Mouse (Mus musculus): ENCODE data around the gene Cnih3.

The Cnih3 gene
- long read RNA-seq, experiment 1 = 0 reads
- long read RNA-seq, experiment 2 = 0 reads

DNA sequence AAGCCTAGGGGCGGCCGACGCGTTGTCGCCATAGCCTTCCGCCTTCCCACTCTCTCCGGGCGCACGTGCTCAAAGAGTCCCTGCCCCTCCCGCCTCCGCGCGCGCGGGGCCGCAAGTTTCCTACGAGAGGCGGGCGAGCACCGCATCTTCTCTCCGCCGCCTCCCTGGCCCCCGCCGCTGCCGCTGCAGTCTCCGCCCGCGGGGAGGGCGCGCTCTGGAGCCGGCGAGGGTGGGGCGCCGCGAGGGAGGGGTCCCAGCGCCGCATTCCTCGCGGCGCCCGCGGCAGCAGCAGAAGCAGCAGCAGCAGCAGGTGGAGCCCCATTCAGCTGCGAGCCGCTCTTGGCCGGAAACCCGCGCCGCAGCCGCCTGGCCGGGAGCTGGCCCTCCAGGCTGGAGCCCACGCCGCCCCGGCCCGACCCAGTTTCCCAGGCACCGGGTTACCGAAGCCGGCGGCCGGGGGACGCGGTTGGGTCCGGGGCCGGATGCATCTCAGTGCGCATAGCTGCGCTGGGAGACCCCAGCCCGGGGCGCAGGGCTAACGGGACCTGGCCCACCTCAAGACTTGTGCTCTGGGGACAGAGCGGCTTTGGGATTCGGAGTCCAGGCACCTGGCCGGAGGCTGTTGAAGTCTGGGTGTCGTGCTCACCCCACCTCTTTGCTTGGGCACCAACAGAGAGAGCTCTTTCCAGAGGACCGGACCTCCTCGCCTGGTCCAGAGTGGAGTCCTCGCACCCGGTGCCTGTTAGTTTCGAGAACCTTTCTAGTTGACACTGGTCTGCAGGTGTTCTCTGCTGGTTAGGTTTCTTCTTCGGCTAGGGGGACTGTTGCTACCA, at the start of gene Cnih3:
Cnih3 (plus strand) TSS at position 262 of the 833 bp plus-strand sequence.
- intact Hi-C loops (cut with DNase I) = no loop called here

DNA sequence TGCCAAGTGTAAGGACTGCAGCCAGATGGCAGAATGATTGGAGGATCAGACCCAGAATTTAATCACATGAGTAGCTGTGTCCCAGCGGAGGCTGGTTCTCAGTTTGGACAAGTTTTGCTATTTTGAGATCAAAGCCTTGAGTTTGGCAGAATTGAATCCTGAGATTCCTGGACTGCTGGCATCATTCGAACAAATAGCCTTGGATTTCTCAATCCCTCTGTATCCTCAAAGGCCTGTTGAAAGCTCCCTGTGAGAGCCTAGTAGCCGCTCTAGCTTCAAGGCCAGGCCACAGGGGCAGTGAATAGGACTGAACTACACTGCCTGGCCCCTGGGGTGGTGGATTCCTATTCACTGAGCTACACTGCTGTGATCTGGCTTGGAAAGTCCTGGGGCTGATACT, 44.4 kb upstream of the Cnih3 start:
- intact Hi-C loops (cut with DNase I) = no loop called here

DNA sequence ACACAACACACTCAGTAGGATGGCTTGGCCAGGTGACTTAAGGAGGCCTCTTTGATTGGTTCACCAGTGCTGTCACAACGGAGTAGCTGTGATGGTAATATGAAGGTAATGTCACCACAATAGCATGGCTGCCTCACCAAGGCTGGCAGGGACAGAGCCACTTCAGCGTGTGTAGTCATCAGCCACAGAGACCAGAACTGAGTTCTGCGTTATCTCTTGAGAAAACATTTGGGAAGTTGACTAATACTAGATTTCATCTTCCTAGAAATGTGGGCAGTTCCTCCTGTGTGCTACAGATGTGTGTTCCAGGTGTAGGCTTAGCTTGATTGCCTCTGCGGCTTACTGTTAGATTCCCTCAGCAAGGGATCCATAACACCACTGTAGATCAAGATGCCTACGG, 41.7 kb upstream of the Cnih3 start:
- intact Hi-C loops (cut with DNase I) = no loop called here

DNA sequence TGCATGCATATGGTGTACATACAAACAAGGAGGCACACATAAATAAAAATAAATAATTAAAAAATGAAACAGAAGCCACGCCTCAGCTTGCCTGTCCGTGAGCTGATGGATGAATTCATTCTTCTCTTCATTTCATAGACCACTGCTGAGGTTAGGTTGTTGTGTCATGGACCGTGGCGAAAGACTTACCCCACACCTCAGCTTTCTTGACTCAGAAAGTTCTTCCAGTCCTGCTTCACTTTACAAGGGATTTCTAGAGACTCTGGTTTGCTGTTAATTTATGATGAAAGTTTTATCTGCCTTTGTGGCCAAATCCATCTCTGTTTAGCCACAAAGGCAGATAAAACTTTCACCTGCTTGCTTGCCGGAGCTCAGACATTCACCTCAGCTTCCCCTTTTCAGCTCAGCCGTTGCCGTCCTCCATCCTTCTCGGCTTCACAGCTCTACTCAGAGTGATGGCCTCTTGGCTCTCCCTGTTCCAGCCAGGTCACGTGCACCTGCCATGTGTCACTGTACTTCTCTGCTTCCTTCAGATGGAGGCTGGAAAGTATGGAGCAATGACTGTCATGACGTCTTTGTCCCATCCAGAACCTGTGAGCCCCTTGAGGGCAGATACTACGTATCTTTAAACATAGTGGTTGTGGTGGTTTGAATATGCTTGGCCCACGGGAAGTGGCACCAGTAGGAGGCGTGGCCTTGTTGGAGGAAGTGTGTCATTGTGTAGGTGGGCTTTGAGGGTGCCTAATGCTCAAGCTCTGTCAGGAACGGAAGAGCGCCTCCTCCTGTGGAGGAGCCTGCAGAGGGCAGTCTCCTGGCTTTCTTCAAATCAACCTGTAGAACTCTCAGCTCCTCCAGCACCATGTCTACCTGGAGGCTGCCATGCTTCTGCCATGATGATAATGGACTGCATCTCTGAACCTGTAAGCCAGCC, 40.0 kb upstream of the Cnih3 start:
- intact Hi-C loops (cut with DNase I) = no loop called here

DNA sequence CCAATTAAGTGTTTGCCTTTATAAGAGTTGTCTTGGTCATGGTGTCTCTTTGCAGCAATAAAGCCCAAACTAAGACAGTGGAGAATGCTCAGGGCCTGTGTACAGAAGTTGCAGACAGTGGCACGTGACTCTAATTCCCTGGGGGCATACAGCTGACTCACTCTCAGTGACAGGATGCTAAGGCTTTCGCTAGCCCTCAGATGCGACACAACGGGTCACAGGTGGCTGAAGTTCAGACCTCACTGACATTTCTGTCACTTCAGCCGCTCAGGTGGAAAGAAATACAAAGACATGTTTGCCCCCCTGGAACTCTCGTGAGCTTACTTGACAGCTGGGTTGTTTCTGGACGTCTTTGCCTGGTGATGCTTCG, 39.4 kb upstream of the Cnih3 start:
- intact Hi-C loops (cut with DNase I) = no loop called here

DNA sequence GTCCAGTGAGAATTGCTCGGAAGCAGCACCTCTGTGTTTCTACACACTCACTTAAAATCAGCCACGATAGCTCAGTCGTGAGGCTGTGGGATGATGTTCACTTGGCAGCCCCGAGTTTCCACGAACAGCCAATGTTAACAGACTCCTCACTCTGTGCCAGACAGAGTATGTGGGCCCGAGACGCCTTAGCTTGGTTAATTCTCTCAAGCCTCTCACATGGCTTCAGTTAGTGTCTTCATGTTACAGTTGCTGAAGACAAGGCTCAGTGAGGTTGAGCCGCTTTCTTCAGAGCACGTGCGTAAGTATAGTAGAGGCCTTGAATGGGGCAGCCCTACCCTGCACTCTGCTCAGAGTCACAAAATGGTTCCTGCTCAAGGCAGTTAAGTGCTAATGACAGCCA, 38.1 kb upstream of the Cnih3 start:
- intact Hi-C loops (cut with DNase I) = no loop called here

DNA sequence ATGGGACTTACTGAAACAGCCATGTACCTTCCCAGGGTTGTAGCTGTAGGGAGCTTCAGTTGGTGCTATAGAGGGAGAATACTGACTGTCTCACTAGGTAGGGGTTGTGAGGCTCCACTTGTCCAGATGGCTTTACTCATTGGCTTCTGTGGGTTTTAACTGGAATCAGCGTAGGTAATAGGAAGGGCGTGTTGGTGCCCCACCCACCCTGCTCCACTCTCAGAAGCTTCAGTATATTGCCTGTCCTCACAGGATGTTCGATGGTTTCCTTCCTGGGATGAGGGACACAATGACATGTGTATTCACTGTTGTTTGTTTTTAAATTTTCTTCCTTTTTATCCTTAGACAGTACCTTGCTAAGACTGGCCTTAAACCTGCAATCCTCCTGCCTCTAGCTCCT, 37.1 kb upstream of the Cnih3 start:
- intact Hi-C loops (cut with DNase I) = no loop called here

DNA sequence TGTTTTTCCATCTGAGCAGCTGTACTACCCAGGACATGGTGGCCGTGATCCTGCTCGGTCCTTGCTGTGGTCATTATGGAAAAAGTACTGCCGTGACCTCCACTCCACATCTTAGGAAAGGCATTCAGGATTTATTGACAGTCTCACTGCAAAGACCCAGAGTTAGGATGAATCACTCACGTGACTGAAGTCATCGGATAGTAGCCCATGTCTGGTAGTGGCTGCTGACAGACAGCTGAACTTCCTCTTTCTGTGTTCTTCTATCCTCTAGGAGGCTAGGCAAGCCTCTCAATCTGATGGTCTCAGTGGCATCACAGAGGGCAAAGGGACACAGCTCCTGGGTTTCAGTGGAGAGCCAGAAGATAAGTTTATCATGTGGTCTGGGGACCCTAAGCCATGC, 35.9 kb upstream of the Cnih3 start:
- intact Hi-C loops (cut with DNase I) = no loop called here

DNA sequence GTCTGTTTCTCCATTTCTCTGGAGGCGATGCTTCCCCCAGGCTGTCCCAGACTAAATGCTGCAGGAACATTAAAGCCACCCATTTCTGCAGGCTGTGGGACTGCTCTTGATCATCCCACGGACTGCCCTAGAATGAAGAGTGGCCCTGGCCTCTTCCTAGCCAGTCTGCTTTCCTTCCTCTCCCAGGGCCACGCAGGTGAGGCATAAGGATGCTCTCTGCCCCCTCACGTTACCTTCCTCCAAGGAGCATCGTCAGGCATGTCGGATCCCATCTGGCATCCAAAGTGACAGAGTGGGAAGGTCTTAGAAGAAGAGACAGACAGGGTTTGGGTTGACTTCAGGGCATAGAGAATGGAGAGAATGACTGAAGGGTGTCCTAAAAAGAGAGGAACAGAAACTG, 33.0 kb upstream of the Cnih3 start:
- intact Hi-C loops (cut with DNase I) = no loop called here

DNA sequence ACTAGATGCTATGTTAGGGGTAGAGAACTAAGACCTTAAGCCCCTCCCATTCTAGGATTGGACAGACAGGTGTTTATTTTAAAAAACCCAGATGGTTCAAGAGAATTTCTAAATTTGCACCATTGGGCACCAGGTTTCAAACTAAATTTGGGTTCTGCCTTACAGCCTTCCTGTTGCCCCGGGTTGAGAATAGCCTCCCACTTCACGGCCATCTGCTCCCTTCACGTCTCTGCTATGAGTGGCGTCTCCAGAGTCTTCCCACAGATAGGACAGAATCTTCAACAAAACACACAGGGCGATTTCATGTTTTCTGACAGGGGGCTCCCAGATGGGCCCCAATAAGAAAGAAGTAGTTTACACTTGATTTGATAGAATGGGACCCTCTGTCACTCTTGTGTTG, 31.3 kb upstream of the Cnih3 start:
- intact Hi-C loops (cut with DNase I) = no loop called here

DNA sequence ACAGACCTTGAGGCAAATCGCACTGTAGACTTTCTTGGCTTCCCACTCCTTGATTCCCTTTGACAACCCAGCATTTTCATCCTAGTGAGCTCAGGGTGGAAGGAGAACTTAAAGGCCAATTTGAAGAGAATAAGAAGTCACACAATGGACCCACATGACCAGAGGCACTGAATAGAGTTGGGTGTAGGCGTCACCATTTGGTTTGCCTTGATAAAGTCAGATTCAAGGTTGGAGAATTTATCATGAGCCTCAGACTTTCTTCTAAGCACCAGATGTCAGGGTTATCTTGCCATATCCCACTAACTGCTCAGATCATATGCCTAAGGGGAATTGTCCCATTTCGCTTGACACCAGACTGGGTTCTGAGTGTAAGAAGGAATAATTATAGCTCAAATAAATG, 29.3 kb upstream of the Cnih3 start:
- intact Hi-C loops (cut with DNase I) = no loop called here

DNA sequence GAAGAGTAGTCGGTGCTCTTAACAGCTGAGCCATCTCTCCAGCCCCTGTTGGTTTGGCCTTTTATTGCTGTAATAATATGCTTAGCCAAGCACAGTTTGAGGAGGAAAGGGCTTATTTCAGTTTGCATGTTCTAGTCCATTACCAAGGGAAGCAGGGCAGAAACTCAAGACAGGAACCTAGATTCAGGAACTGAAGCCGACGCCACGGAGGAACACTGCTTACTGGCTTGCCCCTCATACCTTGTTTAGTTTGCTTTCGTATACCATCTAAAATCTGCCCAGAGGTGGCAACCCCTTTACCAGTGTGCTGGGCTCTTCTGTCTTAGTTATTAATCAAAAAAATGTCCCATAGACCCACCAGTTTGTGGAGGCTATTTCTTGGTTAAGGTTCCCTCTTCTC, 25.3 kb upstream of the Cnih3 start:
- intact Hi-C loops (cut with DNase I) = no loop called here

DNA sequence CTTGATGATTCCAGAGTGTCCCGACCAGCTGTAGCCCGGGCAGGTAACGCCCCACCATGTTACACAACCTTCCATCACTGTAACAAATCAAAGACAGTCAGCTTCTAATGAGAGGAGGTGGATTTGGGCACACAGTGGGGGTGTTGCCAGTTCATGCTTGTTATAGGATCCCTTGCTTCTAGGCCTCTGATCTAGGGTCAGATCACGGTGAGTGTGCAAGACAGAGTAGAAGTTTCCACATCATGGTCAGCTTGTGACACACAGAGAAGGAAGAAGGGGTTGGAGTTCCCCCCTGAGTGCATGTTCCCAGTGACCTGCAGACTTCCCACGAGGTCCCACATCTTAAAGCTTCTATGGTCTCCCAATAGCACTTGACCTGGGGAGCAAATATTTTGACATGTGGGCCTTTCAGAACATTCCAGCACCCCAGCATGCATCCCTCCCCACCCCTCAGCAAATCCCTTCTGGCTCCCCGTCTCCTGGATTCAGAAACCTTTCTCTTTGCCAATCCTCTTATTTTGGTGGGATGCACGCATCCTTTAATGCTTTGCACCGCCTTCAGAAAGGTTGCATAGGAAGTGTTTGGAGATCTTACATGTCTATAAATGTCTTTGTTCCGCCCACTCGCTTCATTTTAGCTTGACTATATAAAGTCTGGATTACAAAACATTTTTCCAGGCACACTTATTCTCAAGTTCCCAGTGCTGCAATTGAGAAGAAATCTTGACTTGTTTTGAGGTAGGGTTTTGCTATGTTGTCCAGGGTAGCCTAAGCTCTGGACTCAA, 24.6 kb upstream of the Cnih3 start:
- intact Hi-C loops (cut with DNase I) = no loop called here

DNA sequence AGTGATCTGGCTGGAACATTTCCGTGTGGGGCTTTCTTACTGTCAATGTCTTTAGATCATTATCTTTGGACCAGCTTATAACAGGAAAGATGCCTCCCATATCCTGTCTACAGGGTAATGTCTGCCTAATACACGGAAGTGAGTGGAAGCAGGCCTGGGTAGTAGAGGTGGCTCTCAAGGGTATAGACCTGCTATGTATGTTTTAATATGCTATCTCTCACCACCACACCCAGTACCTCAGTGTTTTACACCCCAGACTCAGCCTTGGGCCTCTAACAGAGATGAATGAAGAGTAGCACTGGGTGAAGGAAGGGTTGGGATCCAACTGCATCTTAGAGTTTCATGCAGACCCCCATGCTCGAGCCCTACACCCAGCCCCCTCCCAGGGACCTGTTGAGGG, 23.3 kb upstream of the Cnih3 start:
- intact Hi-C loops (cut with DNase I) = no loop called here

DNA sequence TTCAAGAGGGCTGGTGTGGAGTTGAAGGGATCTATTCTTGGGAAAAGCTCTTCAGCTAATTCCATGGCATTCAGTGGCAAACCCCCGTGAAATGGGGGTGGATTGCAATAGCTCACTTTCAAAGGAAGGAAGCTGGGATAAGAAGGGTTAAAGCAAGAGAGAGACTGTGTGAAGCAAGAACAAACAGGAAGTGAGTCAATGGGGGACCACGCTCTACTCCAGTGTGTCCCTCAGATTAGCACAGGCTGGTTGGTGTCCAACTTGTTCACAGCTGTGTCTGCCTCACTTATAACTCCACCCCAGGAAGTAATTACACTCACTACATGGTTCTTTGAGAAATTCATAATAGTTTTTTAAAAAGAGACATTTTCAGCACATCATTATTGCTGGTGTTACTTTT, 19.8 kb upstream of the Cnih3 start:
- intact Hi-C loops (cut with DNase I) = no loop called here

DNA sequence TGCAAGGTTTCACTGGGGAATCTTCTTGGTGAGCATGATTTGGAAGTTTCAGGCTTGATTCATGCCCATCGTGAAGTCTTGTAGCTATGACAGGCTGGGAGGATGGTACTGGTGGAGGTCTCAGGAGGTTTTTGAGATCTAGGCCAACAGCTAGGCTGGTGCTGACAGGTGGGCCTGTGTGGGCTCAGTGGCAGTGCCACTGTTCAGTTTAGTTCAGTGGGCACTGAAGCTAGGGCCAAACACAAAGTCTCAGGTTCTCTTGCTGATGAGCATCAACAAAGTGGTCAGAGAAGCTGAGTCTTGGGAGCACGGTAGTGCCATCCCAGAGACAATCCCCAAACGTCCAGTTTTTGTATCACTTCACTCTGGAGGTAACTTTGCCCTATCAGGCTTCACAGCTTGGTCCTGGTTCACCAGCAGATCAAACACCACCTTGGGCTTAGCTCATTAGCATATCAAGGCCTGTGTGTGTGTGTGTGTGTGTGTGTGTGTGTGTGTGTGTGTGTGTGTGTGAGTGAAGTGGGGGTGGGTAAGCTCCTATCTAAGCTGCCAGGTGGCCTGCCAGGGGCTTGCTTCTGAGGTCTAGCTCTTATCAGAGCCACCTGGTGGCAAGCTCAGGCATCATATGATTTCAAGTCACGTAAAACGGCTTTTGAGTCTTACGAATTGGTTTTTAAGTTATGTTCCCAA, 18.0 kb upstream of the Cnih3 start:
- intact Hi-C loops (cut with DNase I) = loop anchor here (5.0 kb wide), 1 partner anchor 62 kb away; no protein-coding TSS in a partner anchor

DNA sequence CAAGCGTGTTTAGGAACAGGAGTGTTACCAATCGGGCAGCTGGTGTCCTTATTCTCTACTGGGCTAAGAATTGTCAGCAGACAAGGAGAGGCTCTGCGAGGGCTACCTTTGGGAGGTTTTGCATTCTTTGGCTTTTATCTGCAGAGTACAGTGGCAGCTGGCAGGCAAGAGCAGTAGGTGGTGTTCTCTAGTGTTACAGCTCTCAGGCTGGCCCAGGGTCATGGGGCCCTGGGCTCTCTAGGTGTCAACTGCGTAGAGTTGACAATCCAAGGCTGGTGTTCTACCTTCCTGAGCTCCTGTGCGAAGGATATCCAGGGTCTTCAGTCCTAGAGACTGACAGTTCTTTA, 17.4 kb upstream of the Cnih3 start:
- intact Hi-C loops (cut with DNase I) = loop anchor here (5.0 kb wide), 1 partner anchor 63 kb away; no protein-coding TSS in a partner anchor

DNA sequence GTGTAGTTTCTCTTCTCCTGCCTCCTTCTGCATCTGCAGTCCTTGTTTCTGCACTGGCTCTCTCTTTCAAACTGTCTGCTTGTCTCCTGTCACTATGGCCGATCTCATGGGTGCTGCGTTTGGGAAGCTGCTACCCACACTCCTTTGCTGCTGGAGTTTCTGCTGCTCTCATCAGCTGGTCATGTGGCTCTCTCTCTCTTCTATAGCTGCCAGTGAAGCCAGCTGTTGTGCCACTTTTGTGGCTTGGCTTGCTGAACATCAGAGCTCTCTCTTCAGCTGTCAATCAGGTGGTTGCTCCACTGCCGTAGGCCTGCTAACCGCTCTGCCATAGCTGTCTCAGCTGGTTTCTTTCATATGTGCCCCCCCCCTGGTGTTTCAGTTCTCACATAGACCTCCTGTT, 17.0 kb upstream of the Cnih3 start:
- intact Hi-C loops (cut with DNase I) = loop anchor here (5.0 kb wide), 1 partner anchor 63 kb away; no protein-coding TSS in a partner anchor

DNA sequence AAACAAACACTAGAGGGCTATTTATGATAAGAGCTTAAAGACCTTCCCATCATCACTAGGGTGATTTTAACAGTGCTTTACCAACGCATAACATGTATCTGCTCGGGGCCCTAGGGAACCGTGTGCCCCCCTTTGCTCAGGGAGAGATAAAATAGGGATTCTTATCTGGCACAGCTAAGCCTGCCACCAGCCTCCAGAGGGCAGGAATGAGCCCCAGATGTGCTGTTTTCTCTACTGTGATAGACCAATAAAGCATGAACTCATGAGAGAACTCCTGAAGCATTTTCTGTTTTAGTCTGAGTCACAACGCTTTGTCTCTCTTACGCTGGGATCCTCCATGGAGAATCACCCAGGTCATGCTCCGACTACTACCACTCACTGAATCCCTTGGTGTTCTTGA, 15.6 kb upstream of the Cnih3 start:
- intact Hi-C loops (cut with DNase I) = loop anchor here (5.0 kb wide), 1 partner anchor 65 kb away; no protein-coding TSS in a partner anchor

DNA sequence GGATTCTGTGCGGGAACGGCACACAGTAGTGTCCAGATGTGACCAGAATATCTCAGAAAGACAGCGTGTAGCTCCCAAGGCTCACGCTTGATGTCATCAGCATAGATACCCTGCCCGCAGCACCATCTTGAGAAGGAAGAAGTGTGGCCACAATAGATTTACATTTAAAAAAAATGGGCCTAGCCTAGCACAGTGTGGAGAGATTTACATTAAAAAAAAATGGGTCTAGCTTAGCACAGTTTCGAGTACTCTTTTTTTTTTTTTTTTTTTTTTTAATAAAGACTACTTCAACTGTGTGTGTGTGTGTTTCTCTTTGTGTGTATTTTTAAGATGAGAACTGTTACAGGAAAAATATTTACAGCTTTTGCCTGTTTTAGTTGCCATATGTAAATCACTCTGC, 13.3 kb upstream of the Cnih3 start:
- intact Hi-C loops (cut with DNase I) = loop anchor here (5.0 kb wide), 1 partner anchor 67 kb away; no protein-coding TSS in a partner anchor

DNA sequence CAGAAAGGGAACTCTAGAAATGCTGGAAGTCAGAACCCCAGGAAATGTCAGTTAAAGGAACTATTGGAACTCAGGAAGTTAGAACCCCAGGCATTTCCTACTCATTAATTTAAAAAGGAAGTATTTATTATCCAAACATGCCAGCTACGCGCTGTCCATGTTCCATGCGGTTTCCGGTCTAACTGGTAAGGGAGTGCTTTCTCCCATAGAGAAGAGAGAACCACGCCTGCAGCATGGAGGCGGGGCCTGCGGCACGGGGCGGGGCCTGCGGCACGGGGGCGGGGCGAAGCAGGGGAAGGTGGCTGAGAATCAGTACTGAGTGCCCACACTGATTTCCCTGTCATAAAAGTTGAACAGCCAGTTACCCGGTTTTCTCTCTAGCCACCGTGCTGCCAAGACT, 6.9 kb upstream of the Cnih3 start:
- intact Hi-C loops (cut with DNase I) = no loop called here

All from adrenal gland (tissue).